Mouse (Mus musculus) thymus, postnatal 10 days (tissue): ENCODE results near the gene Disp3.

Experiments
- DNase-seq, 2 experiments: peaks; one replicate each; pipeline ENCODE4 v3.0.0; 2021; ENCODE audit warnings: low spot score in 2 of 2

The Disp3 gene

GRCm38 (mm10) chr4:148288055-148288549, 337 bp upstream of the Disp3 start:
- DNase-seq, result peak; percentile 20 to 64

- no peak for DNase-seq
These were observed 724 bp downstream of the Disp3 start for GRCm38 (mm10) chr4:148287041-148287440.

- DNase-seq, result peak in 1 of 2 experiments; percentile 6
These were observed 1.3 kb downstream of the Disp3 start for GRCm38 (mm10) chr4:148286226-148287031.

GRCm38 (mm10) chr4:148284219-148284618, 3.5 kb downstream of the Disp3 start:
- DNase-seq, result no peak

- no peak for DNase-seq
These were observed 10.8 kb downstream of the Disp3 start for GRCm38 (mm10) chr4:148276816-148277491.

GRCm38 (mm10) chr4:148274671-148275070, 13.1 kb downstream of the Disp3 start:
- DNase-seq, result no peak

GRCm38 (mm10) chr4:148273229-148273628, 14.5 kb downstream of the Disp3 start:
- no peak for DNase-seq

GRCm38 (mm10) chr4:148271656-148272055, 16.1 kb downstream of the Disp3 start:
- no peak for DNase-seq

- no peak for DNase-seq
These were observed 20.7 kb downstream of the Disp3 start for GRCm38 (mm10) chr4:148266973-148267507.

GRCm38 (mm10) chr4:148259941-148260340, 27.8 kb downstream of the Disp3 start:
- DNase-seq, result no peak

- DNase-seq, result peak in 1 of 2 experiments; percentile 13
These were observed 38.4 kb downstream of the Disp3 start for GRCm38 (mm10) chr4:148249341-148249740.

GRCm38 (mm10) chr4:148240387-148240786, 47.4 kb downstream of the Disp3 start:
- no peak for DNase-seq

- DNase-seq, result no peak
These were observed 48.2 kb downstream of the Disp3 start for GRCm38 (mm10) chr4:148239474-148240130.

GRCm38 (mm10) chr4:148238919-148239318, 48.8 kb downstream of the Disp3 start:
- no peak for DNase-seq

- DNase-seq, result no peak
These were observed 49.5 kb downstream of the Disp3 start for GRCm38 (mm10) chr4:148238218-148238617.

- DNase-seq, result no peak
These were observed 51.1 kb downstream of the Disp3 start for GRCm38 (mm10) chr4:148236664-148237063.

- DNase-seq, result no peak
These were observed 54.7 kb downstream of the Disp3 start for GRCm38 (mm10) chr4:148233061-148233460.

- DNase-seq, result no peak
These were observed 55.1 kb downstream of the Disp3 start for GRCm38 (mm10) chr4:148232615-148233014.

GRCm38 (mm10) chr4:148232124-148232523, 55.6 kb downstream of the Disp3 start:
- DNase-seq, result no peak

- no peak for DNase-seq
These were observed 58.1 kb downstream of the Disp3 start for GRCm38 (mm10) chr4:148229646-148230045.

GRCm38 (mm10) chr4:148222983-148223382, 64.8 kb downstream of the Disp3 start:
- DNase-seq, result no peak

GRCm38 (mm10) chr4:148220656-148221055, 67.1 kb downstream of the Disp3 start:
- no peak for DNase-seq
